Comparison of ENCODE assay signal across 22 mouse cellular contexts in genomic region chr11:53624124-53624523, GRCm38 (mm10). TPM values are rescaled to one million over a fixed set of nuclear protein-coding genes. Genes with fewer than 3 reads are reported as not detected.
"Had no signal": no experiment of that assay in that cellular context is flagged by ENCODE, and none has a peak within 500 bp of the region (broad histone marks: within the 10 kb centered on the region; RNA-seq: fewer than 3 reads in every experiment).

No protein-coding gene starts in this region.

- ATAC-seq: midbrain, embryonic 15.5 days had no signal

- H3K4me1 ChIP-seq: limb, embryonic 12.5 days; midbrain, embryonic 15.5 days; neural tube, embryonic 12.5 days had no signal

- H3K36me3 ChIP-seq: kidney, embryonic 15.5 days; limb, embryonic 12.5 days; midbrain, embryonic 15.5 days; neural tube, embryonic 12.5 days had no signal

- H3K9me3 ChIP-seq: kidney, embryonic 15.5 days; limb, embryonic 12.5 days; midbrain, embryonic 15.5 days; neural tube, embryonic 12.5 days had no signal

- H3K4me2 ChIP-seq: kidney, embryonic 15.5 days; limb, embryonic 12.5 days; midbrain, embryonic 11.5 days; midbrain, embryonic 15.5 days; neural tube, embryonic 12.5 days had no signal

- H3K27me3 ChIP-seq: limb, embryonic 12.5 days; midbrain, embryonic 15.5 days; neural tube, embryonic 12.5 days had no signal

- DNase-seq: kidney, adult 2 months; kidney, postnatal 14 days; layer of hippocampus, postnatal 36 days; thymus, adult 2 months; thymus, postnatal 25 days had no signal

- H3K27ac ChIP-seq: kidney, embryonic 15.5 days; limb, embryonic 12.5 days; macrophage; midbrain, embryonic 15.5 days; neural tube, embryonic 12.5 days had no signal

- H3K4me3 ChIP-seq: kidney, embryonic 15.5 days; limb, embryonic 12.5 days; midbrain, embryonic 15.5 days; neural tube, embryonic 12.5 days had no signal

- H3K9ac ChIP-seq: kidney, embryonic 15.5 days; limb, embryonic 12.5 days; midbrain, embryonic 15.5 days; neural tube, embryonic 12.5 days had no signal

RNA-seq across cellular contexts. Expression of gene Il4, which starts 5.7 kb away (rescaled TPM):
- total RNA-seq: layer of hippocampus, postnatal 36 days; left cerebral cortex, postnatal 25 days; liver, adult 2 months had no signal
- polyA plus RNA-seq: kidney, adult 2 months; large intestine, adult 2 months had no signal

RNA-seq across cellular contexts. Expression of gene Il13, which starts 10.4 kb away (rescaled TPM):
- total RNA-seq: layer of hippocampus, postnatal 36 days; left cerebral cortex, adult 8-10 months; left cerebral cortex, postnatal 25 days; liver, adult 2 months; neutrophil, adult 5-6 weeks had no signal
- polyA plus RNA-seq: intestine, embryonic 14.5 days; kidney, adult 2 months; kidney, embryonic 15.5 days; limb, embryonic 12.5 days; liver, adult 2 months; liver, embryonic 16.5 days; lung, embryonic 16.5 days; macrophage; midbrain, embryonic 11.5 days; midbrain, embryonic 15.5 days; neural tube, embryonic 12.5 days; spleen, adult 2 months; stomach, embryonic 16.5 days; urinary bladder, adult 2 months had no signal
